Mouse (Mus musculus) E14TG2a.4 (cell line): ENCODE measurements around the gene Prkcg.
A peak's percentile ranks its signal among the peaks of the same experiment; 100 is the strongest.

Source experiments
- H3K27me3 ChIP-seq: 2 replicates; pipeline ENCODE4 v1.6.1; 2014; ENCODE audit warnings: low read length, control low read depth; ENCODE audit not compliant: insufficient read depth
- H3K36me3 ChIP-seq: 2 replicates; pipeline ENCODE4 v1.6.1; 2014; ENCODE audit warnings: low read length, control low read depth; ENCODE audit not compliant: insufficient read depth
- H3K4me1 ChIP-seq: replicated peaks from 2 replicates; pipeline ENCODE4 v1.6.1; 2014; ENCODE audit warnings: low read depth, low read length, control low read depth
- H3K4me3 ChIP-seq: replicated peaks from 2 replicates; pipeline ENCODE4 v1.5.1; 2014; ENCODE audit warnings: mild to moderate bottlenecking, low read length
- H3K9me3 ChIP-seq: 2 replicates; pipeline ENCODE4 v1.6.1; 2014; ENCODE audit warnings: low read length, control low read depth
- CTCF ChIP-seq: conservative IDR thresholded peaks from 2 replicates; pipeline ENCODE4 v1.5.1; 2014; ENCODE audit warnings: low read length
- NANOG ChIP-seq: IDR thresholded peaks from 2 replicates; pipeline ENCODE4 v1.6.1; 2014; ENCODE audit warnings: borderline replicate concordance, low read length, mixed read lengths
- POU5F1 ChIP-seq: IDR thresholded peaks from 2 replicates; pipeline ENCODE4 v1.6.1; 2014; ENCODE audit warnings: low read length, borderline replicate concordance

The Prkcg gene

GRCm38 (mm10) chr7:3370407-3370806 is 81.4 kb downstream of the Prkcg start:
- Histone ChIP-seq H3K4me1 (peaks cover 76% of the 10 kb centered on the region), H3K36me3 (no peaks in the 10 kb centered on the region), H3K9me3 (no peaks in the 10 kb centered on the region), H3K4me3 (peak overlapping the region; percentile 45), H3K27me3 (no peaks in the 10 kb centered on the region)
- TF ChIP-seq POU5F1 (no peak), CTCF (no peak), NANOG (peak; percentile 58; the same call in 1 of the 2 replicates)

- H3K9me3 ChIP-seq = no peaks in the 10 kb centered on the region
- no peaks in the 10 kb centered on the region for H3K36me3 ChIP-seq
- no peak overlapping the region for H3K4me3 ChIP-seq
- no peaks in the 10 kb centered on the region for H3K27me3 ChIP-seq
- H3K4me1 ChIP-seq = peaks cover 64% of the 10 kb centered on the region
- TF ChIP-seq POU5F1 (no peak), NANOG (no peak), CTCF (no peak)
Observed at GRCm38 (mm10) chr7:3372376-3372775, 83.4 kb downstream of the Prkcg start.

GRCm38 (mm10) chr7:3373754-3374153 is 84.8 kb downstream of the Prkcg start:
- Histone ChIP-seq H3K27me3 (no peaks in the 10 kb centered on the region), H3K9me3 (no peaks in the 10 kb centered on the region), H3K4me1 (peaks cover 54% of the 10 kb centered on the region), H3K36me3 (no peaks in the 10 kb centered on the region), H3K4me3 (no peak overlapping the region)
- TF ChIP-seq POU5F1 (no peak), NANOG (no peak), CTCF (no peak)

GRCm38 (mm10) chr7:3376831-3377230 is 87.9 kb downstream of the Prkcg start:
- H3K9me3 ChIP-seq = no peaks in the 10 kb centered on the region
- H3K4me1 ChIP-seq = peaks cover 24% of the 10 kb centered on the region
- H3K36me3 ChIP-seq = no peaks in the 10 kb centered on the region
- no peak overlapping the region for H3K4me3 ChIP-seq
- H3K27me3 ChIP-seq = no peaks in the 10 kb centered on the region
- TF ChIP-seq NANOG (no peak), CTCF (peak; percentile 83), POU5F1 (no peak)
